Mouse (Mus musculus) limb, embryonic 11.5 days (tissue): ENCODE results near the gene Tmem200b. TPM values are rescaled to one million over a fixed set of nuclear protein-coding genes. Genes with fewer than 3 reads are reported as not detected.
A peak's percentile ranks its signal among the peaks of the same experiment; 100 is the strongest.

Experiments used
- ATAC-seq: fragments of 200-750 bp; cut with Nextera tagmentation; 2 replicates; pipeline ENCODE4 v1.8.0; 2017; ENCODE audit warnings: low read depth; ENCODE audit not compliant: insufficient number of reproducible peaks, low FRiP score, low TSS enrichment
- DNase-seq: peaks from one replicate; pipeline ENCODE4 v3.0.0-alpha.2; 2015; ENCODE audit warnings: low spot score
- H3K27ac ChIP-seq: fragments of 300-500 bp; sonication (generic); replicated peaks from 2 replicates; pipeline ENCODE4 v1.5.1; 2014; ENCODE audit warnings: low read depth, mild to moderate bottlenecking, low read length
- H3K27me3 ChIP-seq: fragments of 300-500 bp; sonication (generic); 2 replicates; pipeline ENCODE4 v1.6.1; 2014; ENCODE audit warnings: mild to moderate bottlenecking, low read length, mixed read lengths; ENCODE audit not compliant: control insufficient read depth, insufficient read depth
- H3K36me3 ChIP-seq: fragments of 300-500 bp; sonication (generic); 2 replicates; pipeline ENCODE4 v1.6.1; 2014; ENCODE audit warnings: mild to moderate bottlenecking, low read length, moderate library complexity, mixed read lengths; ENCODE audit not compliant: control insufficient read depth, insufficient read depth
- H3K4me1 ChIP-seq: fragments of 300-500 bp; sonication (generic); 2 replicates; pipeline ENCODE4 v1.6.1; 2014; ENCODE audit warnings: low read length, mixed read lengths; ENCODE audit not compliant: control insufficient read depth, insufficient read depth
- H3K4me2 ChIP-seq: fragments of 300-500 bp; sonication (generic); 2 replicates; pipeline ENCODE4 v1.6.1; 2014; ENCODE audit warnings: low read depth, mild to moderate bottlenecking, moderate library complexity; ENCODE audit not compliant: severe bottlenecking
- H3K4me3 ChIP-seq: fragments of 300-500 bp; sonication (generic); 2 replicates; pipeline ENCODE4 v1.5.1; 2014; ENCODE audit warnings: low read depth, low read length
- H3K9ac ChIP-seq: fragments of 300-500 bp; sonication (generic); 2 replicates; pipeline ENCODE4 v1.6.1; 2014; ENCODE audit warnings: mild to moderate bottlenecking, low read length
- H3K9me3 ChIP-seq: fragments of 300-500 bp; sonication (generic); 2 replicates; pipeline ENCODE4 v1.6.1; 2016; ENCODE audit warnings: low read length; ENCODE audit not compliant: control insufficient read depth
- WGBS: fragments of 180-500 bp; shearing (Covaris S2); extraction: QIAGEN DNeasy Blood & Tissue Kit; methylation state at CpG from one replicate; pipeline ENCODE4 v1.1.7; 2014; 5-methylcytosine and 5-hydroxymethylcytosine counted together
- polyA plus RNA-seq: library from polyadenylated mRNA; unstranded; fragments of >200 nt; fragmentation: Nextera tagmentation; extraction: Ambion mirVana; gene quantifications from 2 replicates; pipeline ENCODE4 v1.2.1, GENCODE M21; 2014

Gene Tmem200b
- polyA plus RNA-seq, 1 experiment from 2014 or later, result 1.3 TPM

DNA sequence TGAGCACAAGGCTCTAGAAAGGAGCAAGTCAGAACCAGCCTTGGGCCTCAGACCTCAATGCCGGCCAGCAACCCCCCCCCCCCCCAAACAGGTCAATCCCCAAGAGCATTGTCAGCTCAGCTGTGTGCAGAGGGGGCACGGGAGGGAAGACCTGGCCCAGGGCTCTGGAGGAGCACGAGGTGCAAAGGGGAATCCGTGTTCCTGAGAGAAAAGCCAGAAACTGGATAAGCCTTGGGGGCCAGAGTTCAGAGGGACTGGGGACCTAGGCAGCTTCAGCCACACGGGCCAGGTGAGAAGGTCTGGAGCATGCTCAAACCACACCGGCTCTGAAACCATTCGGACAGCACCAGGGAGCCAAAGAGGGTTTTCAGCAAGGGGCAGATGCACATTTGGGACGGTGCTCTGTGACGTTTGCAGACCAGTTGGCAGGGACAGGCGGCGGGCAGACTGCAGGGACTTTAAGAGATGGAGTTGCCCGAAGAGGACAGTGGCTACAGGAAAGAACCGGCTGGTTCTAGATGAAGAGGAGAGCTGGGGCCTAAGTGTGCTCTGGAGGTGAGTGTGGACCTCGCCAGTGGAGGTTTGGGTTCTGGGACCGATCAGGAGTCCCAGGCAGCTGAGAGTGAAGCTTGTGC, 1.9 kb upstream of the Tmem200b start:
- no peak for ATAC-seq
- 3% methylated on average over 15 of the region's 15 CpGs for WGBS
- DNase-seq, result no peak
- H3K4me1 ChIP-seq, result peaks cover 64% of the 10 kb centered on the region
- H3K27me3 ChIP-seq, result peaks cover 20% of the 10 kb centered on the region
- H3K4me2 ChIP-seq, result peak overlapping the region; percentile 85
- H3K9ac ChIP-seq, result peak overlapping the region; percentile 66; the same call in 1 of the 2 replicates
- no peaks in the 10 kb centered on the region; the same call in 1 of the 2 replicates for H3K36me3 ChIP-seq
- peak overlapping the region; percentile 53 for H3K4me3 ChIP-seq
- H3K9me3 ChIP-seq, result no peaks in the 10 kb centered on the region
- peak overlapping the region; percentile 78 for H3K27ac ChIP-seq

DNA sequence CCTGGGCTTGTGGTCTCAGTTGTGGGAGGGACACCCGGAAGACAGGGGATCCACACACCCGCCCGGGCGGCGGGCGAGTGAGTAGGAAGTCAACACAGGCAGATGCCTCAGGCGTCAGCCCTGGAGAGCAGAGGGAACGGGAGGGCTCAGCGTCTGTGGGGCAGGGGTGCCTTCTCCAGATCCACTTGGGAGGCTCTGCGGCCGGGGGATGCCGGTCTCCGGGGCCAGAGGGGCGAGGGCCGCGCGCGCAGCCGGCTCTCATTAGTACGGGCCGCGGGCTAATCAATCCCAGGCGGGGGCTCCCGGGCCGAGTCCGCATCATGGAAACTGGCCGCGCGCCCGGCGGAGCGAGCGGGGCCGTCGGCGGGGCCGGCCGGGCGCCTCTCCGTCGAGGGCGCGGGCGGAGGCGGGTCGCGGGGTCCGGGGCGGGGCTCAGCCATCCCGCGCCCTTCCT, 1.4 kb upstream of the Tmem200b start:
- Histone ChIP-seq H3K4me3 (peak overlapping the region; percentile 53), H3K4me2 (peak overlapping the region; percentile 85), H3K27ac (peak overlapping the region; percentile 78), H3K4me1 (peaks cover 61% of the 10 kb centered on the region), H3K9me3 (no peaks in the 10 kb centered on the region), H3K36me3 (no peaks in the 10 kb centered on the region; the same call in 1 of the 2 replicates), H3K27me3 (peaks cover 20% of the 10 kb centered on the region), H3K9ac (peak overlapping the region; percentile 66)
- DNase-seq (peak; percentile 81), ATAC-seq (no peak)
- WGBS, result under 1% methylated on average over 43 of the region's 51 CpGs

DNA sequence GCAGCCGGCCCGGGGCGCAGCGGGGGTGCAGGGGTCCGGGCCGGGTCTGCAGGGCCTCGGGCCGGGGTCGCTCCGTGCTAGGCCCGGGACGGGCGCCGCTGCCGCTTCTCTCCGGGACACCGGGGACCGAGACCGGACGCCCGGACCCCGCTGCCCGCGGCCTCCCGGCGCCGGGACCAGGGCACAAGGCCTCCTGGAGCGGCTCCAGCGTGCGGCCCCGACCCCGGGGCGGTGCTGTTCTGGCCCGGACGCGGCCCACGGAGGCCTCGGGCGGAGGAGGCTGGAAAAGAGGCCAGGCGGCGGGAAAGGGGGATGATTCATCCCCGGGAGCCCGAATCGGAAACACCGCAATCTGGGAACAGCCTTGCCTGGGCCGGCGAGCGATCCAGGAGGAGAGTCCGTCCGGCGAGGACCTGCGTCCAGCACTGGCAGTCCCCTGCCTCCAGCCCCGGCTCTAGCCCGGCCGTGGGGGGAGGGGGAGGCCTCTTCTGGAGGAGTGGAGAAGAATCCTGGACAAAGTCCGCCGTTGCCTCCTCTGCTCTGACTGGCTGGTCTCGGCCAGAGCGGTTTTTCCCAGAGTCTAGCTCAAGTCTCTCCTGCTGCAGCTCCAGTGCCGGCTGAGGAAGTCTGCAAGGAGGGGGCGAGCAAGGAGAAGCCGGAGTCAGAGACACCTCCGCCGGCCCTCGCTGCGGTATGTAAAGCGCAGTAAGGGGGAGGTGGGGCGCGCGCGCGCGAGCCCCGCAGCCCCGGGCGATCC, 798 bp upstream of the Tmem200b start:
- H3K27ac ChIP-seq, result peak overlapping the region; percentile 78
- ATAC-seq (no peak), DNase-seq (peak; percentile 84)
- H3K9ac ChIP-seq, result peak overlapping the region; percentile 66
- H3K4me2 ChIP-seq, result peak overlapping the region; percentile 85
- H3K36me3 ChIP-seq, result peaks cover 3% of the 10 kb centered on the region; the same call in 1 of the 2 replicates
- H3K27me3 ChIP-seq, result peaks cover 20% of the 10 kb centered on the region
- under 1% methylated on average over 70 of the region's 76 CpGs for WGBS
- H3K4me1 ChIP-seq, result peaks cover 61% of the 10 kb centered on the region
- no peaks in the 10 kb centered on the region for H3K9me3 ChIP-seq
- H3K4me3 ChIP-seq, result peak overlapping the region; percentile 53

DNA sequence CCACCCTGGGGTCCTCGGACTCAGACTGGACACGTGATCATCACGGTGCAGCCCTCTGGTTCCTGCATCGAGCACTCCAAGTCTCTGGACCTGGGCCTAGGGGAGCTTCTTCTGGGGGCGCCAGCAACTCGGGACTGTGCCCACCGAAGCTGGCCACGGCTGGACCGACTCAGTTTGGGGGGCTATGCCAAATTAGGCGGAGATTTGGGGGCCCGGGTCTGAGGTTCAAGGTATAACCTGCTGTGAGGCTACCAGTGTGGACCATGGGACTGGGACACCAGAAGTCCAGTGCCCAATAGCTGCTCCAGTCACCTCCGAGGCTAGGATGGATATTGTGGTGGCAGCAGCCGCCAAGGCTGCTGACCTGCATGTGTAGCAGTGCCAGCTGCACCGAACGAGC, 833 bp downstream of the Tmem200b start:
- Histone ChIP-seq H3K9me3 (no peaks in the 10 kb centered on the region), H3K4me2 (peak overlapping the region; percentile 85), H3K27ac (no peak overlapping the region), H3K36me3 (peaks cover 8% of the 10 kb centered on the region; the same call in 1 of the 2 replicates), H3K4me1 (peaks cover 57% of the 10 kb centered on the region), H3K27me3 (peaks cover 20% of the 10 kb centered on the region), H3K4me3 (peak overlapping the region; percentile 53), H3K9ac (no peak overlapping the region)
- no peak for ATAC-seq
- DNase-seq, result no peak
- WGBS, result 53% methylated on average over 15 of the region's 15 CpGs

DNA sequence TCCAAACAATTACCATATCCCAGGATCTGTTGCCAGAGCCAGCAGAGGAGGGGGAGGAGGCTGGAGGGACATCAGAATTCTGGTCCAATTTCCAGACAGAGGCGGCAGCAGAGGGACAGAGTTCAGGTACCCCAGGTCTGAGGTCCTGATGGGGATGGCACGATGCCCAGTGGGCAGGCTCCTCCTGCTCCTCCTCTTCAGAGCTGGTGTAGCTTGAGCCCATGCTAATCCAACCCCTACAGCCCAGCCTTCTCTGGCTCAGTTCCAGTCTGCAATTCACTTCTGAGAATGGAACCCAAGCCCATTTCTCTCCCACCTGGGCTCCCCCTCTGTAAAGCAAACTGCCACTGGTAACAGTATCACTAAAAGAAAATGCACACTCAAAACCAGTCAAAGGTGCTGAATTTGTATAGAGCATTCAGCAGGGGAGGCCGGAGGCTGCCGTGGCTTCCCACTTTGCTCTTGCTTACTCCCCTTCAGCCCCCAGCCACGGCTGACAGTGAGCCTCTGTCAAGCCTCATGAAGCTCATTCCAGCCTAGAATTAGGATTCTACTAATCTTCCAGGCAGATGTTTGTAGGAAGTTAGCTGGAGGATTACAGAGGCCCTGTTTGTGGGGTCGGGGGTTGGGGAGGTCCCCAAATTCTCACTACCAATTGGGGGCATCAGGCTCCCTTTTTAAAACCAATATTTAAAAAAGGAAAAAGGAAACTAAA, 2.7 kb downstream of the Tmem200b start:
- Histone ChIP-seq H3K9me3 (no peaks in the 10 kb centered on the region), H3K4me1 (peaks cover 42% of the 10 kb centered on the region), H3K9ac (no peak overlapping the region), H3K4me2 (no peak overlapping the region), H3K27ac (no peak overlapping the region), H3K36me3 (peaks cover 11% of the 10 kb centered on the region; the same call in 1 of the 2 replicates), H3K4me3 (no peak overlapping the region), H3K27me3 (peaks cover 20% of the 10 kb centered on the region)
- ATAC-seq (no peak), DNase-seq (no peak)
- 75% methylated on average over 6 of the region's 6 CpGs for WGBS

GRCm38 (mm10) chr4:131929146-131929545, 7.6 kb downstream of the Tmem200b start:
- Histone ChIP-seq H3K27me3 (no peaks in the 10 kb centered on the region), H3K27ac (no peak overlapping the region), H3K4me2 (no peak overlapping the region), H3K4me1 (peaks cover 10% of the 10 kb centered on the region; the same call in 1 of the 2 replicates), H3K4me3 (no peak overlapping the region), H3K9me3 (no peaks in the 10 kb centered on the region), H3K36me3 (peaks cover 21% of the 10 kb centered on the region), H3K9ac (no peak overlapping the region)
- WGBS, result 90% methylated on average over 6 of the region's 6 CpGs
- ATAC-seq (no peak), DNase-seq (no peak)

- H3K9ac ChIP-seq, result no peak overlapping the region
- peaks cover 2% of the 10 kb centered on the region; the same call in 1 of the 2 replicates for H3K36me3 ChIP-seq
Measured at GRCm38 (mm10) chr4:131939459-131939858, 17.9 kb downstream of the Tmem200b start.

DNA sequence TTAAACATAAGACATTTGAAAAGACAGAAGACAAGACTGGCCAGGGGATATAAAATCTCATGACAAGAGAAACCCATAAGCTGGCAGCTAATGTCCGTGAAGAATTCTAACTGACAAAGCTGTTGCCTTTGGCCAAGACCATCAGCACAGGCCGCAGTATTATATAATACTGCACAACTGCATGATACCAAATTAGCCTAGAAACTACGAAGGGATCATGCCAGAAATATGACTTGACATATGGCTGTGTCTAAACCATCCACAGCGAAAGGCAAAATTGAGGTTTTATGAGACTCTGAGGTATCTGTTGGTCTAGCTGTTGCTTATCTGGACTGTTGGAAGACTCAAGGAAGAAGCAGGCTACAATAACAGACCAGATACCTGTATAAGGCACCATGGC, 19.3 kb downstream of the Tmem200b start:
- Histone ChIP-seq H3K4me1 (no peaks in the 10 kb centered on the region; the same call in 1 of the 2 replicates), H3K9me3 (no peaks in the 10 kb centered on the region), H3K27me3 (no peaks in the 10 kb centered on the region), H3K9ac (no peak overlapping the region), H3K4me3 (no peak overlapping the region), H3K4me2 (no peak overlapping the region), H3K36me3 (no peaks in the 10 kb centered on the region), H3K27ac (no peak overlapping the region)
- WGBS, result 96% methylated on average over 4 of the region's 4 CpGs
- ATAC-seq (no peak), DNase-seq (no peak)

More at GRCm38 (mm10) chr4:131939459-131939858, 17.9 kb downstream of the Tmem200b start:
- no peak for DNase-seq
- Histone ChIP-seq H3K27me3 (no peaks in the 10 kb centered on the region), H3K4me2 (no peak overlapping the region), H3K4me3 (no peak overlapping the region), H3K9me3 (no peaks in the 10 kb centered on the region), H3K4me1 (no peaks in the 10 kb centered on the region; the same call in 1 of the 2 replicates), H3K27ac (no peak overlapping the region)
- WGBS, result 89% methylated on average over 2 of the region's 2 CpGs
- no peak for ATAC-seq
